Mouse (Mus musculus): ENCODE results near the gene Gbx2. TPM values are rescaled to one million over a fixed set of nuclear protein-coding genes. Genes with fewer than 3 reads are reported as not detected.

Gene Gbx2
- total RNA-seq, 2 experiments from 2014 or later: not detected

GRCm38 (mm10) chr1:89935493-89936348 is 4.7 kb upstream of the Gbx2 start:
- no peak for DNase-seq (ENCODE audit: low spot score in 2 of 2)

DNA sequence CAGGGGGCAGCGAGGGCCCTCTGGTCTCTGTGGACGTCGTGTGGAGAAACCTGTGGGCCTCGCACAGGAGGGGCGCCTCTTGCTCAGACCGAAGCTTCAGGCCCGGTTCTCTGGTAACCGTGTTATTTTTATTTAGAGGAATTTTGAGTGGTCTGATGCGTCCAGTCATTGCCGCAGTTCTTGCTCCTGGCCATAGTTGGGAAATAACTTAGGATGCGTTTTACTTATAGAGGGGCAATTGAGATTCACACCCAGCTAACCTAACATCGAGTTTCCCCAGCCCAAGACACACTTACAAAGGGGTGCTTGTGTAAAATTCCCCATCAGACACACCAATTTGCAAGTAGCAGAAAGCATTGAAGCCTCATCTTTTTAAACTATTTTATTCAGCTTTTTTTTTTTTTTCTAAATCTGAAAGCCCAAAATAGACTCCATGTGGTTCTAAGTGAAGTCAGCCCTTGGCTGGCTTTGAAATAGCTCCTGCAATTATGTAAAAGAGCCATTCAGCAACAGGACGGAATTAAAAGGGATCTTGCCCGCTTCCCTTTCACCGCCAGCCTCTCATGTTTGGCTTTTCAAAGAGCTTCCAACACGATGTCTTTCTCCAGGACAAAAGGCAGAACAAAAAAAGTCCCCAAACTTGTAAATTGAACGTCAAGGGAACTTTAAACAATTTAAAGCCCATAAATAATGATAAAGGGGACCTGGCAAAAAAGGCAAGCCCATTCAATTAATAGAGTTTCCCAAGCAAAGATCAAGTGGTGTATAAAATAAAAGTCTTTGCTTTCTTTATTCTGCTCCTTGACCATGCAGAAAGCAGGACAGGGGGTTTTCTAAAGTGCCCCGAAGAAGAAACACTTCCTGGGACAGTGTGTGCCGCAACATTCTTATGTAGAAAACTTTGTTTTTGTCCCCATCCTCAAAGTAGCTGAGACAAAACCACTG is 3.6 kb upstream of the Gbx2 start:
- no peak for DNase-seq (ENCODE audit: low spot score in 2 of 2)

GRCm38 (mm10) chr1:89933786-89934185 is 2.8 kb upstream of the Gbx2 start:
- DNase-seq (ENCODE audit: low spot score in 2 of 2): no peak

DNA sequence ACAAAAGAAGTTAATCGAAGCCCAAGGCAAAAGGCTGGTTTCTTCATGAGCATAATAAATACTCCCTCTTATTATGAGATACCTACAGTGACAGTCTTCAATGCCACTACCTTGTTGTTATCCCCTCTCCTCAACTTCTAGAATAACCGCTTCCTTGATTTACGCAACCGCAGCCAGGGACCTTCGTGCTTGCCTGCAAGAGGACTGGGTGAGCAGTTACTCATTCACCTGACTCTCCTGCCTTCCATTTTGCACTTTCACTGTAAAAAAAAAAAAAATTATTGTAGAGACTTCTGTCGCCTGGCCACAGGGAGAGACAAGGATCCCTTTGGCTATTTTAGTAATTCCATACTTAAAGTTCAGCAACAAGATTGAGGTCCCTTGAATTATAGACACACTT is 2.0 kb upstream of the Gbx2 start:
- DNase-seq (ENCODE audit: low spot score in 2 of 2): no peak

- DNase-seq (ENCODE audit: low spot score in 2 of 2): no peak
Measured at GRCm38 (mm10) chr1:89932616-89933015, 1.6 kb upstream of the Gbx2 start.

- no peak for DNase-seq (ENCODE audit: low spot score in 2 of 2)
Measured at GRCm38 (mm10) chr1:89932021-89932423, 1.0 kb upstream of the Gbx2 start.

GRCm38 (mm10) chr1:89930551-89930950 is 428 bp downstream of the Gbx2 start:
- DNase-seq (ENCODE audit: low spot score in 2 of 2): no peak

GRCm38 (mm10) chr1:89929721-89930505 is 1.1 kb downstream of the Gbx2 start:
- no peak for DNase-seq (ENCODE audit: low spot score in 2 of 2)

GRCm38 (mm10) chr1:89929181-89929580 is 1.8 kb downstream of the Gbx2 start:
- no peak for DNase-seq (ENCODE audit: low spot score in 2 of 2)

DNA sequence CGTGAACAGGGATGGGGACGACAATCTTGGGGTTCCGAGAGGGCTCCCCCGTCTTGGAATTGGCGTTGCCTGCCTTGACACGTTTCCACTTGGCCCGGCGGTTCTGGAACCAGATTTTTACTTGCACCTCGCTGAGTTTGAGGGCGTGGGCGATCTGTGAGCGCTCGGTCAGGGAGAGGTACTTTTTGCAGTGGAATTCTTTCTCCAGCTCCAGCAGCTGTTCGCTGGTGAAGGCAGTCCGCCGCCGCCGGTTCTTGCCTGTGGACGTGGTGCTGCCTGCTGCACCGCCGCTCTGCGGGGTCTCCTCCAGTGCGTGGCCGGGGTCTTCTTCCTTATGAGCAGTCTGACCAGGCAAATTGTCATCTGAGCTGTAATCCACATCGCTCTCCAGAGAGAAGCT is 2.3 kb downstream of the Gbx2 start:
- no peak for DNase-seq (ENCODE audit: low spot score in 2 of 2)

GRCm38 (mm10) chr1:89927061-89927661 is 3.8 kb downstream of the Gbx2 start:
- no peak for DNase-seq (ENCODE audit: low spot score in 2 of 2)

GRCm38 (mm10) chr1:89926583-89927060 is 4.4 kb downstream of the Gbx2 start:
- DNase-seq (ENCODE audit: low spot score in 2 of 2): no peak

DNA sequence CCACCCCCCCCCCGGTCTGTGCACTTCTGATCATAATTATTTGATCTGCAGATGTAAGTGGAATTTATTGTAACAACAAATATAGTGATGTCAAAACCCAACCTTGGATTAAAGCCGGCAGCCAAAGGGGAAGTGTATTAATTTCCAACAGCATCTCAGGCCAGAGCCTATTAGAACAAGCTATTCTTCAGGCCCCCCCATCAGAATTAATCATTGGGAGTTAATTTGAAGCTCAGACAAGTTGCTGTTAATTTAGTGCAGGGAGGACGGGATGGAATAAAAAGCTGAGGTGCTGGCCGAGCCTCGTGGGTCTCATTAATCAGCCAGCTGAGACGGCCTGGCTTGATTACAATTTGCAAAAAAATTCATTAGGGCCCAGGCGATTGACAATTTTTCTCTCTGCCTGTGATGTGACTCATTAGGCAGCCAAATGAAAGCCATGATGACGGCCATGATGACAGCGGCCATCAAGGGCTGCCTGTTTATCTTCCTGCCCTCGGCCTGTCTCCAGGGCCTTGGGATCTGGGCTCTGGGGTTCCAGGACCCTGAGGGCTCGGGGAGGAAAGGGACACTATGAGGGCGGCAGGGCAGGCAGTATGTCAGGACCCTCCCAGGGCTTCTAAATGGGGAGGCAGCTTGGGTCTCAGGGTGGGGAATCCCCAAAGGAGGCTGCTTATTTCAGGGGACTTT is 5.3 kb downstream of the Gbx2 start:
- DNase-seq (ENCODE audit: low spot score in 2 of 2): no peak

DNA sequence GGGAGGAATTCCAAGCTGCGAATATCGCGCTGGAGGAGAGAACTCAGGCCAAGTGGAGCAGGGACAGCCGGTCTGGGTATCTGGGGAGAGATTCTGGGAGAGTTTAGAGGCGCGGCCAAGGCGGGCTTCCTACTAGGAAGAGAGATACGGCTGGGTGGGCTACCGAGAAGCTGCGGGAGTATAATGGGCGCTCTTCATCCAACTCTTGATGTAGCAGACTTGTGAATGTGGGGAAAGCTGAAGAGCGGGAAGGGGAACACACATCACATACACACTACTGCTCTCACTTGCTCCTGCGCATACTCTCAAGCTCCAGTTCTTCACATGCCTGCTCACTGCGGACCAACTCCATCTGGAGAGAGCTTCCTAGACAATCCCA is 7.3 kb downstream of the Gbx2 start:
- DNase-seq (ENCODE audit: low spot score in 2 of 2): no peak

DNA sequence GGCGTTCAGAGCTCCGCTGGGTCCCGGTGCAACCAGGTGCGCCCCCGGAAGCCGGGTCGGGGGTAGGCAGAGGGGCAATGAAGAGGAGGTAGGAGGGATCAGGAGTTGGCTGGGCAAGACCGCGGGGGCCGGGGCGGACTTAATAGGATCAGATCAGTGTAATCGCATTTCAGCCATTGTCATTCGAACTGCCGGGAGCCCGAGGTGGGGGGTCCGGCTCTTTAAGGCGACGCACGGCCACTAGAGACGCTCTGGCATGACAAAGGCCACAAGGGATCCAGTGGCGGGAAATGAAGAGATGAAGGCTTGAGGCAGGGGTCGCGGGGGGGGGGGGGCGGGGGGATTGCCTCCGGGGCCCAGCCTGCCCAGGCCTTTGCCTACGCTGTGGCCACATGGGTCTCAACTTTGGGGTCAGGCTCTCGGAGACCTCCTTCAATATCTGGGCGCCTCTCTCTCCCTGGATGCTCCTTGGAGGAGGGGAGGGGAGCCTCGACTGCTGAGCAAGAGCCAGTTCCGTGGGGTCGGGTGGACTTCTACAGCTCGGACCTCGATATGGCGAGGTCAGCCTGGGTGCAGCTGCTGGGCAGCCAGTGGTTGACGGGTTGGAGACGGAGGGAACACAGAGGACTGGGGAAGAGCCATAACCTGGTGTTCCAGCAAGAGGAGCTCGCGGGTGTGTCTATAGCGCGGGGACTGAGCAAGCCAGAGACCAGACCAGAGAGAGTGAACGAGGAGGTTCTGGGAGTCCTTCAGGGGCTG is 7.9 kb downstream of the Gbx2 start:
- no peak for DNase-seq (ENCODE audit: low spot score in 2 of 2)

DNA sequence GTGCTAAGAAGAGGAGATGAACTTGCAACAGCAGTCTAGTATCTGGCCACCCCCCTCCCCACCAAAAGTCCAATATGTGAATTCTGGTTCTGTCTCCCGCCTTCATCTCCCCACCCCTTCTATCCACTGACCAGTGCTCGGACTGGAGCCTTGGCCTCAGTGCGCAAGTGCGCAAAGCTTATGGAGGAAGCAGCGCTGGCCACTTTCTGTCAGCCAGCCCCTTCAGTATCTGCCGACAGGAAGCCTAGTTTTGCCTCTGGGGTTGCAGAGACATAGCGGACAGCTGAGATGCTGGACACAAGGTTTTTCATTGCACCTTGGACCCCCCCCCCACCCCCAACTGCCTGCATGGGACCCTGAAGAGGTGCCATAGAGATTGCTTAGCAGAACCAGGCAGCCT is 8.7 kb downstream of the Gbx2 start:
- no peak for DNase-seq (ENCODE audit: low spot score in 2 of 2)

- DNase-seq (ENCODE audit: low spot score in 2 of 2): no peak
Measured at GRCm38 (mm10) chr1:89921806-89922205, 9.2 kb downstream of the Gbx2 start.

DNA sequence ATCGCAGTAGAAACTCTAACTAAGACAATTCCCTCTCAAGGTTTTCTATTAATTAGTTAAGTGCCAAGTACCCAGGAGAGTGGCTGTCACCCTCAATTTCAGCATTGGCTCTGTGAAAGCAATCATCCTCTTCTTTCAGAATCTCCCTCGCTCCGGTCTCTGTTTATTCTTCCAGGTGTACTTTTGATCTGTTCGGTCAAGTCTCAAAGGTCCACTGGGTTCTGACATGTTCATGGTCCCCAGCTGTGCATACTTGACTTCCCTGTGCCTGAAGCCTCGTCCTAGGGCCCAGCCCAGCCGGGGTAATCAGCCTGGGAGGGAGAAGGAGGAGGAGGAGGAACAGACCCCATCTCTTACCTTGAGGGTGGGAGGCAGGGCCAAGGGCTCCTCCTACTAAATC is 11.8 kb downstream of the Gbx2 start:
- no peak for DNase-seq (ENCODE audit: low spot score in 2 of 2)

DNA sequence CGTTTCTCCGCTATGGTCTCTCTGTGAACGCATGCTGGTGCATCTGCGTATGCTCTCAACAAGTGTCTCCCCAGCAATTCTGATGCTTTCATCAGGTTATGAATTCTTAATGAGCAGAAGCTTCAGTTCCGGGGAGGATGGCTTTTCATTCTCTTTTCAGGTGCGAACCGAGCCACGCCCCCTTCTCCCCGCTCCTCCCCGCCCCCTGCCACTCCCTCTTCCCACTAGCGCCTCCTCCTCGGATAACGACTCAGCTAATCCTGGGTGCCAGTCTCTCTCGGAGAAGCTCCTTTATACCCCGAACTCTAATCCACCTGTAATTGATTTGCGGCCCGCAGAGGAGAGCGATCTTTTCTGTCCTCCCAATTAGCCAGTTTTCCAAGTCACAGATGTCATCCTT is 12.9 kb downstream of the Gbx2 start:
- no peak for DNase-seq (ENCODE audit: low spot score in 2 of 2)
